8 mouse cellular contexts compared by ENCODE assay signal in genomic region chr16:45953394-45953793, GRCm38 (mm10). TPM values are rescaled to one million over a fixed set of nuclear protein-coding genes. Genes with fewer than 3 reads are reported as not detected.
DNase-seq lines count a peak whose midpoint lies in the region; ATAC-seq and TF ChIP-seq lines count a peak whose summit lies in the region.

Phldb2 (minus strand) TSS chr16:45953598.

- H3K27ac ChIP-seq in heart, adult 2 months, result no peak within 1 kb of the TSS
- H3K27ac ChIP-seq in heart, embryonic 16.5 days (ENCODE audit: low read length), result no peak within 1 kb of the TSS
- H3K27ac ChIP-seq in limb, embryonic 11.5 days (replicated peaks; ENCODE audit: low read depth, low read length), result no peak within 1 kb of the TSS
- H3K27ac ChIP-seq in cerebellum, adult 2 months (ENCODE audit: insufficient read depth, low read length), result no peak within 1 kb of the TSS

- H3K27me3 ChIP-seq in heart, adult 2 months (ENCODE audit: control insufficient read depth, insufficient read depth, low read length), result no peaks in the 10 kb centered on the region
- H3K27me3 ChIP-seq in heart, embryonic 16.5 days (ENCODE audit: control insufficient read depth, insufficient read depth, low read length), result no peaks in the 10 kb centered on the region
- no peaks in the 10 kb centered on the region for H3K27me3 ChIP-seq in limb, embryonic 11.5 days (ENCODE audit: control insufficient read depth, insufficient read depth, low read length)
- H3K27me3 ChIP-seq in cerebellum, adult 2 months (ENCODE audit: control insufficient read depth, insufficient read depth, low read length), result no peaks in the 10 kb centered on the region

- no peak for TF ChIP-seq POLR2A in heart, adult 2 months (IDR thresholded peaks at IDR 0.05; ENCODE audit: insufficient read depth, low read depth, low read length)
- TF ChIP-seq POLR2A in cerebellum, adult 2 months (IDR thresholded peaks at IDR 0.05; ENCODE audit: borderline replicate concordance, insufficient read depth, low read length), result no peak

- intact Hi-C loops in heart, adult 2 months (cut with DNase I), result no loop called here

- no peak within 1 kb of the TSS for H3K4me2 ChIP-seq in heart, embryonic 16.5 days (ENCODE audit: low read depth, low read length)
- H3K4me2 ChIP-seq in limb, embryonic 11.5 days (ENCODE audit: low read depth, severe bottlenecking), result no peak within 1 kb of the TSS

- no peak within 1 kb of the TSS for H3K9ac ChIP-seq in heart, adult 2 months (ENCODE audit: low read depth, low read length)
- H3K9ac ChIP-seq in heart, embryonic 16.5 days (ENCODE audit: low read length), result no peak within 1 kb of the TSS
- no peak within 1 kb of the TSS for H3K9ac ChIP-seq in limb, embryonic 11.5 days (ENCODE audit: low read length)

- no peak for TF ChIP-seq CTCF in heart, adult 2 months (IDR thresholded peaks at IDR 0.05)
- TF ChIP-seq CTCF in cerebellum, adult 2 months (IDR thresholded peaks at IDR 0.05; ENCODE audit: borderline replicate concordance, insufficient read depth, low read depth, low read length), result no peak

- TF ChIP-seq EP300 in heart, adult 2 months (IDR thresholded peaks at IDR 0.05; ENCODE audit: insufficient read depth, low read depth, low read length), result no peak

- H3K4me1 ChIP-seq in heart, adult 2 months (ENCODE audit: control insufficient read depth, insufficient read depth, low read length), result no peaks in the 10 kb centered on the region
- H3K4me1 ChIP-seq in heart, embryonic 16.5 days (ENCODE audit: control insufficient read depth, insufficient read depth, low read length), result no peaks in the 10 kb centered on the region
- no peaks in the 10 kb centered on the region for H3K4me1 ChIP-seq in limb, embryonic 11.5 days (ENCODE audit: control insufficient read depth, insufficient read depth, low read length)
- H3K4me1 ChIP-seq in cerebellum, adult 2 months (ENCODE audit: control insufficient read depth, insufficient read depth, low read length), result no peaks in the 10 kb centered on the region

- no peaks in the 10 kb centered on the region for H3K79me2 ChIP-seq in heart, adult 2 months (replicated peaks; ENCODE audit: control insufficient read depth, insufficient read depth, low read length)

- H3K9me3 ChIP-seq in heart, embryonic 16.5 days (replicated peaks; ENCODE audit: control insufficient read depth, low read length), result no peaks in the 10 kb centered on the region
- H3K9me3 ChIP-seq in limb, embryonic 11.5 days (ENCODE audit: control insufficient read depth, low read length), result no peaks in the 10 kb centered on the region

- DNase-seq in heart, adult 2 months, result no peak
- DNase-seq in heart, adult 9 months (ENCODE audit: low spot score in 2 of 2), result no peak
- DNase-seq in adrenal gland, postnatal 10 days, result no peak
- no peak for DNase-seq in limb, embryonic 11.5 days (ENCODE audit: low spot score)
- DNase-seq in cerebellum, adult 2 months, result no peak
- DNase-seq in thymus, postnatal 0 days (ENCODE audit: low spot score), result no peak
- DNase-seq in left cerebral cortex, adult 11 months (ENCODE audit: low spot score), result no peak

- no peaks in the 10 kb centered on the region for H3K36me3 ChIP-seq in heart, adult 2 months (ENCODE audit: control insufficient read depth, insufficient read depth, low read length)
- no peaks in the 10 kb centered on the region for H3K36me3 ChIP-seq in heart, embryonic 16.5 days (ENCODE audit: control insufficient read depth, insufficient read depth)
- no peaks in the 10 kb centered on the region for H3K36me3 ChIP-seq in limb, embryonic 11.5 days (ENCODE audit: control insufficient read depth, insufficient read depth, low read length)

- WGBS in heart, adult 2 months, result 62% methylated on average over 4 of the region's 4 CpGs
- 63% methylated on average over 4 of the region's 4 CpGs for WGBS in heart, embryonic 16.5 days
- 84% methylated on average over 4 of the region's 4 CpGs for WGBS in limb, embryonic 11.5 days
- WGBS in cerebellum, adult 2 months, result 91% methylated on average over 4 of the region's 4 CpGs

- no peak within 1 kb of the TSS for H3K4me3 ChIP-seq in heart, adult 2 months
- H3K4me3 ChIP-seq in heart, embryonic 16.5 days (ENCODE audit: low read length), result no peak within 1 kb of the TSS
- no peak within 1 kb of the TSS for H3K4me3 ChIP-seq in limb, embryonic 11.5 days (ENCODE audit: low read depth, low read length)
- no peak within 1 kb of the TSS for H3K4me3 ChIP-seq in cerebellum, adult 2 months (replicated peaks; ENCODE audit: insufficient read depth, low read depth, low read length)

- ATAC-seq in heart, embryonic 16.5 days (replicated peaks; ENCODE audit: extremely low read depth, insufficient read depth, low FRiP score), result no peak
- ATAC-seq in limb, embryonic 11.5 days (ENCODE audit: insufficient number of reproducible peaks, low FRiP score, low TSS enrichment, low read depth), result no peak

RNA-seq across cellular contexts. Expression of gene Phldb2, which starts in this region (rescaled TPM):
- 10 to 100 TPM; 10.9 to 13.0 TPM for total RNA-seq in heart, adult 2 months (2021)
- polyA plus RNA-seq in heart, adult 2 months (2012; rRNA removed), result 3.6 and 6.9 TPM in 2 replicates
- 10 to 100 TPM; 34.3 to 46.2 TPM for total RNA-seq in adrenal gland, postnatal 10 days (2021)
- polyA plus RNA-seq in heart, embryonic 16.5 days (2015; fragmentation: Nextera tagmentation; extraction: Ambion mirVana), result 38.3 and 44.9 TPM in 2 replicates
- 47.6 and 49.3 TPM in 2 replicates for polyA plus RNA-seq in limb, embryonic 11.5 days (2014; fragmentation: Nextera tagmentation; extraction: Ambion mirVana)
- 4.7 and 5.9 TPM in 2 replicates for polyA plus RNA-seq in cerebellum, adult 2 months (2012; rRNA removed)
- polyA plus RNA-seq in thymus, postnatal 0 days (2015; fragmentation: Nextera tagmentation; extraction: Ambion mirVana), result 2.2 and 2.6 TPM in 2 replicates
